Mouse (Mus musculus): ENCODE data around the gene Myh10. TPM values are rescaled to one million over a fixed set of nuclear protein-coding genes. Genes with fewer than 3 reads are reported as not detected.

Myh10 gene
- total RNA-seq, 2 experiments from 2014 or later = 16.4 to 23.0 TPM

DNA sequence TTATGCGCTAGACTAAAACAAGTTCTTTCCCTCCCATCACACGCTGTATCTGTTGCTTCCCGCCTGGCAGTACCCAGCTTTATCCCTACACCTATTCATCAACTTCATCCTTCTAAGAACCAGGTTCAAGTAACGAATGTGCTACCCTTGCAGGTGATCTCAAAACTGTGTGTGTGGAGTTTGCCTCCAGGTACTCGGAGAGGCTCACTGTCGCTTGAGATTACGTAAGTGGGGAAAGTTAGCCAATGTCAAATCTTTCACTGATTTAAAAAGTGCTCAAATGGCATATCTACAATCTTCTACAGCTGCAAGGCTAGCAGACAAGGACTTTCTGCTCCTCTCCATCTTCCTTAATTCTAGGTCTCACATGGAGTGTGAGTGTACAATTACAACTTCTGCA lies 159.5 kb downstream of the Myh10 start:
- DNase-seq = no peak
- intact Hi-C loops (cut with DNase I; ENCODE audit: low total_unique reads) = no loop called here

DNA sequence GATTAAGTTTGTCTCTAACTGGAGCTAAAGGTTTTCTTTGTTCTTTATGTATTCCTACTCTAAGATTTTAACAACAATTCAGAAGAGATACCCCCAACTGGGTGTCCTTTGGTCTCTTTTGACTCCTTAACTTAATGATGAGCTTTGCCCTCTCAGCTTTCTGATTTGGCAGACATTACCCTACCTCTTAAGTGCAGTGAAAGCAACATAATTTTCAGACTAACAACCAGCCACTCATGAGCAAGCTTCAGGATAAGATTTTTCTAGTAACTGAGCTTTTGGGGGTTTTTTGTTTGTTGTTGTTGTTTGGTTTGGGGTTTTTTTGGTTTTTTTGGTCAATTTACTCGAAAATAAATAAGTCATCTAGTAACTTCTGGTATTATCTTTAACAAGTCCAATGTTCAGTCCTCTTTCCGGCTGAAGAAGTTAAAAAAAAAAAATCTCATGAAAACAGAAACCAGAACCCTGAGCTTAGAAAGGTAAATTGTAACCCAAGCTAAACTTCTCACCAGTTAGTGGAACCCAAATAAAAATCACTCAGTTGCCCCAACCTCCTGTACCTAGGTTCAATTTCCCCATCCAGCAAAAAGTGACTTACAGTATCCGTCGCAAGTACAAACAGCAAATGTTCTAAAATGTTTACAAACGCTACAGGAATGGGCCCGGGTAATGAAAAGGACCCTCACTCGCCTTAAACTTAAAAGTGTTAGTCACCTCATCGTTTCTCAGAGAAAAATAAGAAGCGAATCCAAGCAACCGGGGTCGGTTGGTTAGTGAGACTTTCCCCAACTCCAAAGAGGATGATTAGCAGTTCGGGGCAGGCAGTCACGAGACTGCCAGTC lies 160.5 kb downstream of the Myh10 start:
- DNase-seq = no peak
- intact Hi-C loops (cut with DNase I; ENCODE audit: low total_unique reads) = no loop called here

DNA sequence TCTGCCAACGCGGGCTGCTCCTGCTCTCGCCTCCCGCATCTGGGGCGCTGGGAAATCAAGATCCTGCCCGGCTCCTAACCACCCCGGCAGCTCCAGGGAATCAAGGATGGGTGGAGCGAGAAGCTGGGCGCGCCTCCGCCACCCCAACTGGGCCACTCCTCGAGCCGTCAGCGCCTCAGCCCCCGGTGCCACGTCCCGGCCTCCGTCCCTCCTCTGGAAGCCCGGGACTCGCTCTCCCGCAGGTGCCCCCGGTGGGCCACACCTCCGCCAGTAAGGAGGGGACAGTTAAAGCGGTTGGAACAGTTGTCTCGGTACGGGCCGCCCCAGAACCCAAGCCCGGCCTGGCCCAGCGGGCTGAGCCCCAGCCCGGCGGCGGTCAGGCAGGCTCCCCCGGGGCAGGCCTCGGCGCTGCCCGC lies 161.1 kb downstream of the Myh10 start:
- intact Hi-C loops (cut with DNase I; ENCODE audit: low total_unique reads) = no loop called here
- peak; percentile 81 for DNase-seq

DNA sequence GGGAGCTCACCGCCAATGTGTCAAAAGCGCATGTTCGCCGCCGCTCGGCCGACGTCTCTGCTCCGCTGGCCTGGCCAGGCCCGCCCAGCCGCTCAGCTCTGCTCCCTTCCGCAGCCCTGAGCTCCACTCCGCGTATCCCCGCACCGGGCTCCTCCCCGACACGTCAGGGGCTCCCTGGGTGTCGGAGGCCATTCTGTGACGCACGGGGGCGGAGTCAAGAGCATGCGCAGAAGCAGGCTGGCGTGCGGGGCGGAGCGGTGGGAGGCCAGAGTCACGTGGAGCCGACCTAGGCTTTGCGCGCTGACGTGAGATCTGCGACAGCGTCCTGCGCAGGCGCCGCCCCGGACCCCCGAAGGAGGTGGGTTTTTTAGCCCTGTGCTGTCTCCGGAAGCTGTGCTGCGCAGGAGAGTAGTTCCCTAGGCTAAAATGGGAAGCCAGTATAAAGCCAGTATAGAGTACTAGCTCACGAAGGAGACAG lies 161.6 kb downstream of the Myh10 start:
- intact Hi-C loops (cut with DNase I; ENCODE audit: low total_unique reads) = no loop called here

DNA sequence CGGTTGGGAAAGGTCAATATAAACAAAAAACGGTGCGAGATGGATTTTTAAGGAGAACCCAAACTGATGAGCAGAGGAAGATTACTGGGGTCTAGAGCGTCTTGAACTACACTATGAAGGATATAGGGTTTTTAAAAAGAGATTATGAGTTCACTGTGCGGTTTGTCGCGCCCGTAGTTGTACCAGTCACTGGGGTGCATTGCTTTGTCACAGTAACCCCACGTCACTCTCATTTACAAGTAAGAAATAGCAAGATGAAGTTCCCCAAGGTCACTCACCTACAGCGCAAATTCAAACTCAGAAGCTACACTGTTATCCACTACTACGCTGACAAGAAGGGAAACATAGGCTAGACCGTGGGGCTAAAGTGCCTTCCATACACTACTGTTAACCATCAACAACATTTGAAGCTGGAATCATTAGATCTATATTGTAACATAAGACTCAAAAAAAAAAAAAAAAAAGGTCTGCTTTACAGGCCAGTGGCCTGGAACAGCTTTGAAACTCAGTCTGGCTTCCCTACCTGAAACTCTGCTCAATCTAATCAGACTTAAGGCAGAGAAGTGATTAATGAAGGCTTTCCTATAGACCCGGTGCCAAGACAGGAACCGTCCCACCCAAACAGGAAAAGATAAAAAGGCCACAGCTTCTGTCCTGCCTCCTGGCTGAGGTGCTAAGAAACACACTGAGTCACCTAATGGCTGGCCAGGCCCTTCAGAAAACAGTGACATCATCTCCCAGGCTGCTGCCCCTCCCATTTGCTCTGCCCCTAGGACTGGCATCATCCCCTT lies 162.4 kb downstream of the Myh10 start:
- DNase-seq = peak; percentile 9
- intact Hi-C loops (cut with DNase I; ENCODE audit: low total_unique reads) = no loop called here

More for the DNA sequence above, 161.6 kb downstream of the Myh10 start:
- peak; percentile 100 for DNase-seq

DNA sequence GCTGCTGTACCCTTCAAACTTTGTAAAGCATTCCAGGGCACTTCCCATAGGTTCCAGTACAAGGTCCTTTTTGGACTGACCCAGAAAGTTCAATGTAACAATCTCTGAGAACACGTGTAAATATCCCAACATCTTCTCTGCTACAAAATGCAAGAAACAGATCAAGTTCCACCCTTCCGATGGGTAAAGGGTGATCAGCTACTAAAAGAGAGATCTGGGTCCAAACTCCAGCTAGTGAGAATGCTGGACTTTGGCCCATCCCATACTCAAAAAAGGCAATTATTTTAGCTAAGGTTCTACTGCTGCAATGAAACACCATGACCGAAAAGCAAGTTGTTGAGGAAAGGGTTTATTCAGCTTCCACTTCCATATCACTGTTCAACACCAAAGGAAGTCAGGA lies 163.3 kb downstream of the Myh10 start:
- intact Hi-C loops (cut with DNase I; ENCODE audit: low total_unique reads) = no loop called here
- no peak for DNase-seq

DNA sequence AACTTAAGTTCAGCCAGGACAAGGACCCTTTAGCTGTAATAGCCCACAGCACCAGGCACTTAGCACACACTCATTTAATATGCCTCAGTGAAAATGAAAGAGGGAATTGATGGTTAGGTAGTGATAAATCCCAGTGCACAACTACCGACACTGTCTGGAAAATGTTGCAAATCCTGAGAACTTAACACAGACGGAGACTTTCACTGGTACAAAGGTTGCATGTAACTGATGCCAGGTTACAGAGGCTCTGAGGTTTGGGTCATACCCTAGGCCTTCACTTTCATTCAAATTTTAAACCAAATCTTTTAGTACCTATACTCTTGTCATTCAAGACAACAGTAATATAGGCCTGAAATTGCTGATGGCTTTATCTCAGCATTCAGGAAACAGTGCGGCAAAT lies 166.0 kb downstream of the Myh10 start:
- no peak for DNase-seq
- intact Hi-C loops (cut with DNase I; ENCODE audit: low total_unique reads) = no loop called here

DNA sequence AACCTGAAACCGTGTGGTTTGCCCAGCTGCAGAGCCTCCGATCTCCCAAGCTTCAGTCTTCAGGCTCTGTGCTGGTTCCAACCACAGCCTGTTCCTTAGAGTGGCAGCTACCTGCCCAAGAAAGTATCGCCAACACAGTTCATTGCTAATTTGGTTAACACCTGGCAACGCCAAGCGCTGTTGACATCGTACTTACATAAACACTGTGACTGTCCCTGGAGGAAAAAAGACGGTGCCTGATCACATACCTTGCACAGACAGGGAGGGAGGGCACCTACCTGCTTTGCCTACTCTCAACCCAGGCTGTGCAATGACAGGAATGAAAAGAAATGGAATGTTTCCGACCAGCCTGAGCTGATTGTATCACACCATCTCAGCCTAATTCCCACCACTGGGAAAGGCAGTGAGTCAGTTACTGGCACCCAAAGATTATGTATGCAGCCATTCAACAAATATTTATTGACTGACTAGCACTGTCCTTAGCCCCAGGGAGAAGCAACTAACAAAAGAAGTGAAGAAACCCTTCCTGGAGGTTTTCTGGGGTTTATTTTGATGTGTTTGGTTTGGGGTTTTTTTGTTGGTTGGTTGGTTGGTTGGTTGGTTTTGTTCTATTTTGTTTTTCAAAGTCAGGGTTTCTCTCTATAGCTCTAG lies 168.7 kb downstream of the Myh10 start:
- no peak for DNase-seq
- intact Hi-C loops (cut with DNase I; ENCODE audit: low total_unique reads) = no loop called here

DNA sequence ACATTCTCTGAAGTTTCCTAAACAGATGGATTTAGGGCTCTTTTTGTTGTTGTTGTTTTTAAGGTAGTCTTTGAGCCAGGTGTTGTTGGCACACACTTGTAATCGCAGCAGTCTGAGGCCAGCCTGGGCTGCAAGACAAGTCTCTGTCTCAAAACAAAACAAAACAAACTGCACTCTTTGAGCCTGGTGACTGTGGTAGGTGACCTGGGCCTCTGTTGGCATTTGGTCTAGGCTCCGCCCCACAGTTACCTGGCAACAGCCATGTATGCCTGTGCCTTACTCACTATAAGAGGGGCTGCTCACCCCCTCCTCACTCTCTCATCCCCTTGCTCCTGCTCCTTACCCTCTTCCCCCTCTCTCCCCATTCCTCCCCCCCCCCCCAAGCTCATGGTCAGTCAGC lies 170.9 kb downstream of the Myh10 start:
- no peak for DNase-seq

DNA sequence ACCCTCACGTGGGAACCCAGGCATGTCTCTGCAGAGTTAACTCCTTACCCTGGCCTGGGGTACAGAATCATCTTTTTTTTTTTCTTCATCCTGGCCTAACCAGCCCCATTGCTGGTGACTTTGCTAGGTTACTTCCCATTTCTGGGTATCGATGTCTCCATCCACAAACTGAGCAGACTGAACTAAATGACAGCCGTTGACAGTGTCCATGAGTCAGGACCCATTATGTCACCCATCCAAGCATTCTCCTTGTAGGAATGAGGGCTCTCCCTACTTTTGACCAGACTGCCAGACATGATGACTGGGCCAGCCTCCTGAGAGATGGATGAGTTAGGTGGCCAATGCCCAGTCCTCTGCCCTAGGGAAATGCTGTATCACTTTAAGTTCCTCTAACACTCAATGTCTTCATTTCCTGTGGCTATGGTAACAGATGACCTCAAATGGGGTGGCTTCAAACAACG lies 172.3 kb downstream of the Myh10 start:
- no peak for DNase-seq
- intact Hi-C loops (cut with DNase I; ENCODE audit: low total_unique reads) = no loop called here

More for the DNA sequence above, 170.9 kb downstream of the Myh10 start:
- intact Hi-C loops (cut with DNase I; ENCODE audit: low total_unique reads) = no loop called here

DNA sequence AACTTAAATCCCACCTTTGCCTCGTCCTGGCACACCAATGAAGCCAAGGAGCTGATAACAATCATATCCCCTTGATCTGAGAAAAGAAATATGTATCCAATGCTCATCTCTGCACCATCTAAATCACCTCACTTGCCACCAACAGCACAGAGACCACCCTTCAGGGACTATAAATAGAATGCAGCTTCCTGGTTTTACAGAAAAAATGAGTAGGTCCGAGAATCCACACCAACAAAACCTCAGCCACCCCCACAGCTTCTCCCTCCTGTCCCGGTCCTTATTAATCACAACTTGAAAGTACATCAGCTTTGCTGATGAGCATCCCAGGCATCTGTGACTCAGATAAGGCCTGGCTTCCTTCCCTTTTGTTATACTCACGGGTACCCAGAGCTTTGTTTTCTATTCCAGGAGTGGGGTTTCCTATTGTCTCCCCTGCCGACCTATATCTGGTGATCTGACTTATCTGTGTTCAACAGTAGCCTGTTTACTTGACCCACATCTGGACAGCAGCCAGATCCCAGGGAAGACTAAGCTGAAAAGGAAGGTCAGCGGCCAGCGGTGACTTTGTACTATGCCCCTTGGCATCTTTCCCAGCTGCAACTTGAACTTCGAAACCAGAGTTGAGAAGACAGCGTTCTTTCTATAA lies 173.3 kb downstream of the Myh10 start:
- intact Hi-C loops (cut with DNase I; ENCODE audit: low total_unique reads) = no loop called here
- DNase-seq = peak; percentile 81

Other genes with a start within 250 kb of the Myh10 start
- 1 to 10 TPM; 2.7 to 2.9 TPM for gene Pik3r6, start 188.5 kb upstream of the Myh10 start, total RNA-seq (2021)
- gene Mfsd6l, start 135.4 kb upstream of the Myh10 start, total RNA-seq (2021) = not detected
- under 1 TPM in 1 of 2 experiments, not detected in 1; 0.18 TPM for gene Ccdc42, start 104.5 kb upstream of the Myh10 start, total RNA-seq (2021)
- gene Ndel1, start 180.3 kb downstream of the Myh10 start, total RNA-seq (2021) = 10 to 100 TPM; 54.3 to 61.1 TPM
- gene Rnf222, start 197.0 kb downstream of the Myh10 start, total RNA-seq (2021) = not detected
- gene Rpl26, start 210.0 kb downstream of the Myh10 start, total RNA-seq (2021) = 100 to 1,000 TPM; 791 to 878 TPM
- gene Odf4, start 235.5 kb downstream of the Myh10 start, total RNA-seq (2021) = not detected

Measured in gastrocnemius, postnatal 14 days (tissue).